Mouse (Mus musculus): ENCODE results near the gene Coro7.

Gene Coro7

DNA sequence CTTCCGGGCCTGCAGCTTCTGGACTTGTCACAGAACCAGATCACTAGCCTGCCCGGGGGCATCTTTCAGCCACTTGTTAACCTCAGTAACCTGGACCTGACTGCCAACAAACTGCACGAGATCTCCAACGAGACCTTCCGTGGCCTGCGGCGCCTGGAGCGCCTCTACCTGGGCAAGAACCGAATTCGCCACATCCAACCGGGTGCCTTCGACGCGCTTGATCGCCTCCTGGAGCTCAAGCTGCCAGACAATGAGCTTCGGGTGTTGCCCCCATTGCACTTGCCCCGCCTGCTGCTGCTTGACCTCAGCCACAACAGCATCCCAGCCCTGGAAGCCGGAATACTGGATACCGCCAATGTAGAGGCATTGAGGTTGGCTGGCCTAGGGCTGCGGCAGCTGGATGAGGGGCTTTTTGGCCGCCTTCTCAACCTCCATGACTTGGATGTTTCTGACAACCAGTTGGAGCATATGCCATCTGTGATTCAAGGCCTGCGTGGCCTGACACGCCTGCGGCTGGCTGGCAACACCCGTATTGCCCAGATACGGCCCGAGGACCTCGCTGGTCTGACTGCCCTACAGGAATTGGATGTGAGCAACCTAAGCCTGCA, 31.1 kb downstream of the Coro7 start:
- no peak for DNase-seq (ENCODE audit: low read depth)

DNA sequence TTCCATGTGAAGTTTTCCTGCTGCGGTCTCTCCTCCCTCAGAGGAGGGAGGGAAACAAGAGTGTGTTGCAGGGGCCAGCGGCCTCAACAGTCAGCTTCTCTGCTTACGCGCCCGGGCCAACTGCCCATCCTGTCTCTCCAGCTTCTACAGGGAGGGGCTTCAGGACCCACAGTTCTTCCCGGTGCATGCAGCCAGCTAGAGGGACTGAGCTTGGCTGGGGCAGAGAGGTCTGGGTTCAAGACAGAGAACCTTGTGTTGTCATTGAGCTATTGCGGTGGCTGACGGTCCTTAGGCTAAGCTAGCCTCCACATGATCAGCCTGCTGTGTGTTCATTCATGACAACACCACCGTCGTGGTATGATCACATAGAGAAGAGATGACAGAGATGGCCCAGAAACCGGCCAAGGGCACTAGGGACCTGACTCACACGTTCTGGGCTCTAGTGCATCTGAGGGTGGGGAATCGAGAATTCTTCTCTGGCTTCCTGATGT, 31.9 kb downstream of the Coro7 start:
- no peak for DNase-seq (ENCODE audit: low read depth)

DNA sequence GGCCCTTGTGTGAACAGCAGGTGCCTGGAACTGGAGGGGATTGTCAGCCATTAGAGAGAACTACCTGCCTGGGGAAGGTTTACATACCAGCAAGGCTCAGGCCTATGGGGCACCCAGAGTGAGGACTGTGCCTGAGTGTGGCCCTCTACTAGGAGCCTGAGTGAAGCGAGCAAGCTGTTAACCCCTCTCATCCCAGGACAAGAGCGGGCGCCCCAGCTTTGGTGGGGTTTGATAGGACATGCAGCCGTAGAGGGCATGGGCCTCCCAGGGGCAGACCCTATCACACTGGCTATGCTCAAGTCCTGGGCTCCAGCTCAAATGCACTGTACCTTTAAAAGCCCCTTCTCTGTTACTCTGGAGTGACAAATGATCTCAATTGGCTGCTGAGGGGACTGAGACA, 32.7 kb downstream of the Coro7 start:
- DNase-seq (ENCODE audit: low read depth): no peak

DNA sequence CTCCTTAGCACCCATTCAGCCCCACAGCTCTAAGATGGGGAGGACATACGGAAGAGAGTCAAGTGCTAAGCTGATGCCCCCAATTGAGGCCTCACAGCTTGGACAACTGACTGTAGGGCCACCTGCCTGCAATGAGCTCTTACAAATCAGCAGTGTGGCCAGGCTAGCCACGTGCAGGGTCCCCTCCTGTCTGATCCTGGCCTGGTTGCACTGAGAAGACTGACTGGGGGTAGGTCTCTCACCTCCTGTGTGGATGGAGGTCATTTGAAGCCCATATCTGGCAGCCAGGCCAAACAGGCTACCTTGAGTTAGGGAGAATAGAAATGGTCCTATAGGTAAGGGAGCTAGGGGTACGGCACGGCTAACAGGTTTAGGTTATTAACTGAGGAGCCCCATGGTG, 33.7 kb downstream of the Coro7 start:
- no peak for DNase-seq (ENCODE audit: low read depth)

DNA sequence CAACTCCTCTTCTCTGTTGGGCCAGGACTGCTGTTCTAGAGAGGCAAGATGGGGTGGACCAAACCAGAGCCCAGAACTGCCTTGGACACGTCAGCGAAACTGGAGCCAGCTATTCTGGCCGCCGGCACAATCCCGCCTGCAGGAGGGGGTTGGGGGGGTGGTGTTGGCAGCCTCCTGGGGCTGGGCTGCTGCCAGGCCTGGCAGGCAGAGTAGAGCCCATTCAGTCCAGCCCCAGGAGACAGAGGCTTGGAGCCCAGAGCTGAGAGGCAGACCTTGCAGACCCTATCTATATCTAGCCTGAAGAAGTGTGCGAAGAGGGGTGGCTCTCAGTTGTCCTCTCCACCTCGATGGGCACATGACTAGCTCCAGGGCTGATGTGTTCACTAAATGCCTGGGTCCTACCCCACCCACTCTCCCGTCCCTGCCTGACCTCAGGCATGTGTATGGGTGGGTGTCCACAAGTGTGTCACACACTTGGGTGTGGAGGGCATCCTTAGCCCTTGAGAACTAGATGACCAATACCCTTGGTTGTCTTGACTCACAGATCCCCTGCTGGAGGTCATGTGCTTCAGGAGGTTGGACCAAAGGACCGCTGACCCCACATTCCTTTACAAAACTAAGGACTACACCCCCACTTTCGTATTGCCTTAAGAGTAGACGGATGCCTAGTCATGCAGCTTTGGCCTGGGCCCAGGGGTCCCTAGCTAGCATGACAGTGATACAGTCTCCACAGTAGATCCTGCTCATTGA, 35.7 kb downstream of the Coro7 start:
- DNase-seq (ENCODE audit: low read depth): no peak

DNA sequence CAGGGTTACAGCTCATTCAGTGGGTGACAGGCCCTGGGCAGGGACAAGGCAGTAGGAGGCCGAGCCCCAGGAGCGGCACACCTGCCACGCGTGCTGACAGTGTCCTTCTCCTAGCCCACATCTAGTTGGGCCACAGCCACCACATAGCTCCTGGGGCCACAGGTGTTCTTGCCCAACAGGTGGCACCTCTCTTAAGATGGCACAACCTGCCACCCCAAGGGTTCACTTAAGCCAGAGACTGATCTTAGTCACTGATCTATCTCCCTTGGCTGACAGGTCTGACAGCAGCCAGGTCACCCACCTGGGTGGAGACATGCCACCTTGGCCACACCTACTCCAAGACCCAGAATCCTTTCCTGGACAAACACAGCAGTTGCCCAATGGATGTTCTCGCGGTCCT, 36.6 kb downstream of the Coro7 start:
- no peak for DNase-seq (ENCODE audit: low read depth)

DNA sequence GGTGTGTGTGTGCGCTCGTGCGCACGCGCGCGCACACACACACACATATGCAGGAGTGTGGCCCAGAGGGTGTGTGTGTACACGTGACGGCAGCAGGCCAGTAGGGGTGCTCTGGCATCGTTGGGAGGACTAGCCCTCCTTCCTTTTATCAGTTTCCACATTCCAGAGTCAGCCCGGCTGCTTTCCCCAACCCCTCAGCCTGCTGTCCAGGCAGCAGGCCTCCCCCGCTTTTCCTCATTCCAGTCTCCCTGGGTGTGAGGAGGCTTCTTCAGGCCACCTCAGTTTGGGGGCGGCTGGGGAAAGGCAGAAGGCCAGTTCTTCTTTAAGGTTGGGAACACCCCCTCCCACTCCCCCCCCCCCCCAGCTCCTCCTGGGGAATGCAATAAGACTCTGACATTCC, 37.4 kb downstream of the Coro7 start:
- DNase-seq (ENCODE audit: low read depth): no peak

DNA sequence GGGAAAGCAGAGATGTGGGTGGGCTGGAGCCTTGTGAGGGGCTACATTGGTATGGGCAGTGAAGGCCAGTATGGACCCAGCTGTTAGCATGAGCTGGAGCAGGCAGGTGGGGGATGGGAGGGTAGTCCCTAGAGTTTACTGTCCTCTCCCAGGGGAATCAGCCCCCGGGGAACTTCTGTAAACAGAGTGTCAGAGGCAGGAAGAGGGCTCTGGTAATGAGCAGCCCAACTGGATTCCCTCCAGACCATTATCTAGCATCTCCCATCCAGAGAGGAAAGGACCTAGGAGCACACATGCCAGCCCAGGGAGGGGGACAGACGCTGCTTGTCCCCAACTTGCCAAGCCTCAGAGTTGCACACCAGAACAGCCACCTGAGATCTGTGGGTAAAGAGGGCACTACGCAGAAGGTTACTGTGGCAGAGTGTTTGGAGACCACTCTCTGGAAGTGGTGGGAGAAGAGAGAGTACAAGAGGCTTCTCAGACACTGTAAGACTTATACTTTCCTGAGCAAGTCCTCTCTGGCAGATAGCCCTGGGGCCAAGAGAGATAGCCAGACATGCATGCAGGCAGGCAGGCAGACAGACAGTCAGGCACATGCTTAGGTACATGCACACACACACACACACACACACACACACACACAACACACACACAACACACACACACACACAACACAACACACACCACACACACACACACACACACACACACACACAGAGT, 38.3 kb downstream of the Coro7 start:
- DNase-seq (ENCODE audit: low read depth): no peak

DNA sequence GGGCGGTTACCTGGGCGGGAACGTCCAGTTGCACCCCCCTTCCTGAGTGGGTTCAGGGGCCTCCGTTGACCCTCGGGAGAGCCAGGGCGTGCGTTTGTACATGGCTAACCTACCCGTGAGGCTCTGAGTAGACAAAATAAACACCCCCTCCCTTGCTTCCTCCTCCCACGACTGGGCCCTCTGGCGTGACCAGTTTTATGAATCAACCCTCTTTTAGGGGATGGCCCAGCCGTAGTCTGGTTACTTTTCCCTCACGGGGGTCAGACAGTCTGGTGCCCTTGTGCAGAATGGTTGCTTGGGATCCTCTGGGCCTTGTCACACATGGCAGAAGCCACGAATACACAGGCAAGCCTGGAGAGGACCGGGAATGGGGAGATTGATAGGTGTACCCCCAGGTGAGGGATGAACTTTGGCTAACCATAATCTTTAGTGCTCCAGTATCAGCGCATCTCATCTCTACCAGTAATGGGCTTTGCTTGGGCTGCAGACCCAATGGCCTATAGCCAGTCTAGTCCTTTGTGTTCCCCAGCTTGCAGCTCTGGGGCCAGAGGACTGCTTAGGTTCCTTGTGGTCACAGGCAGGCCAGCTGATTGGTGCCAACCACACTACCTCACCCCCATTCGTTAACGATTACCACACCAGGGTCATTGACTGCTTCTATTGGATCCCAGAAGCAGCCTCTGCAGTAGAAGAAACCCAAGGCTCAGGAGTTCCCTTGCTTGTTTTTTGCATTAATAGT, 39.1 kb downstream of the Coro7 start:
- peak; percentile 9 for DNase-seq (ENCODE audit: low read depth)

DNA sequence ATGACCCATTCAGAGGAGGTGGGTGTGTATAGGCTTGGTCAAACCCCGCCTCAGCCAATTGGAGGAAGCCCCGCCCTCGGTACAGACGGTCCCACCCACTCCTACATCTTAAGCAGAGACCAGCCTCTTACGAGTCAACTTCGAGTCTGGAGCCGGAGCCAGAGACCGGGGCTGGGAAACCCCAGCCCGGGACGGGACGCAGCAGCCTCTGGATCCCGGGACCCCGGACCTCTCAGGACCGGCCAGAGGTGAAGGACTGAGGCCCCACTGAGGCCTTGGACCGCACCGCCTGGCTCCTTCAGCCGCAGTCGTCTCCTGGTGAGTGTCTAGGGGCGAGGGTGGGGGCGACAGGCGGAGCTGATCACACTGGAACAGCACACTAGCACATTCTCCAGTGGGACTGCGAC, 39.7 kb downstream of the Coro7 start, which contains the start of the genes Vasn and Dnaja3:
Vasn (plus strand) TSS at position 111 of the 407 bp plus-strand sequence.
Dnaja3 (plus strand) TSS at position 159 of the 407 bp plus-strand sequence.
- peak; percentile 51 for DNase-seq (ENCODE audit: low read depth)

DNA sequence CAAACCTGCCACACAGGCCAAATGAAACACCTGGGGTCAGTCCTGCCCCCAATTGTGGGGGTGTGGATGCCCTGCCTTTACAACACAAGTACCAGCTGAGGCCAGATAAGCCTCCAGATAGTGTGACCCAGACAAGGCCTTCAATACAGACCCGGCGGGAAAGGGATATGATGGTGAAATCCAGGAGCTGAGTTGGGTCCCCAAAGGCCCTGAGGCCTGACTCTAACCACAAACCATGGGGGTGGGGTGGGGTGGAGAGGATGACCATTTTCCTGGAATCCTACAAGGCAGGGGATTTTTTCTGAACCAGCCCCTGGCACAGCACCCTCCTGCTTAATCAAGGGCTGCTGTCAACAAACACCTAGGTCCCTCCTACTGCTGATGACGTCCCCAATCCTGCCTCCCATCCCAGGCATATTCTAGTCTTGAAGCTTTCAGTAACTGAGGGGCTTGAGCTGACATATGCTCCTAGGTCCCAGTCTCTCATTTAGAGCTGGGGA, 40.6 kb downstream of the Coro7 start:
- DNase-seq (ENCODE audit: low read depth): no peak

DNA sequence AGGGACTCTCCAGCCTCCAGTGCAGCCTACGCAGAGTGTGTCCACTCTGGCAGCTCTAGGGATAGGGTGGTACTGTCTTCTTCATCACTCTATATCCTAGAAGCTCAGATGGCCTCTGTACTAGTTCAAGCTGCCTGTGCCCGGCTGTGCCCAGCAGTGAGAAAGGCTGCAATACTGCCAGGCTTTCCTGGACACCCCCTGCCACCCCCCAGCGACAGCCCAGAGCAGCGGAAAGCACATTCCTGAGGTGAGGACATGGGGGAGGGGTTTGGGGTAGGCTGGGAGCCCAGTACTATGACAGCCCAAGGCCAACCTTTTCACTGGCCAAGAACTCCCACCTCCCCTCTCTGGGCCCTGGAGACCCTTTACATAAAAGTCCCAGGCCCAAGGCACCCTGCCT, 43.8 kb downstream of the Coro7 start:
- DNase-seq (ENCODE audit: low read depth): no peak

DNA sequence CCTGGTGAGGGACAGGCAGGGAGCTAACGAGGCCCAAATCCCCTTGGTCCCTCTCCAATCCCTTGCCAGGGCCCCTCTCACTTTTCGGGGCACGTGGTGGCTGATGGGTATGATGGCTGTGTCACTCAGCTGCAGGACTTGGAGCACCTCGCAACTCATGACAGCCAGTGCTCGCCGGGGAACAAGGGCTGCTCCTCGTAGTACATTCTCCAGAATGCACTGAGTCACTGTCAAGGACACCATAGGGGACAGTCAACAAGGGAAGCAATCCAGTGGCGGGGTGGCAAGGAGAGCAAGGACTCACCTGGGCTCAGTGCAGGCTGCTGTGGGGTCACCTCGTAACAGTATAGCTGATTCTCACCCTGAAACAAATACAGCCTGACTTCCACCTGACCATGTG, 44.9 kb downstream of the Coro7 start:
- DNase-seq (ENCODE audit: low read depth): no peak

DNA sequence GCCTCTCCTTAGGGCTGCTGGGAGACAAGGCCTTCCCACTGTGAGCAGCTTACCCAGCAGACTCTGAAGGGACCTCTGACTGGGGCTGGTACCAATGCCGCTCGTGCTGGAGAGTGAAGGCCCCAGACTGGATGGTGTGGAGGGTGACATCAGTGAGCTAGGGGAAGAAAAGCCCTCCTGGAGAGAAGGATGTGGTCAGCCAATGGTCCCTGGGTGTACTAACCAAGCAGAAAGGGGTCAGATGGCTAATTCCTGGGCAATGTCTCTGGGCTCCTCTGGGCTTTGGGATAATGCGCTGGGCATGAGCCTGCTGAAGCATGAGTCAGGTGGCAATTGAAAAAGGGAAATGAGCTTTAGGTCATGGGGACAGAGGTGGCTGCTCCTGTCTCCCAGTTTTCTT, 45.9 kb downstream of the Coro7 start:
- no peak for DNase-seq (ENCODE audit: low read depth)

DNA sequence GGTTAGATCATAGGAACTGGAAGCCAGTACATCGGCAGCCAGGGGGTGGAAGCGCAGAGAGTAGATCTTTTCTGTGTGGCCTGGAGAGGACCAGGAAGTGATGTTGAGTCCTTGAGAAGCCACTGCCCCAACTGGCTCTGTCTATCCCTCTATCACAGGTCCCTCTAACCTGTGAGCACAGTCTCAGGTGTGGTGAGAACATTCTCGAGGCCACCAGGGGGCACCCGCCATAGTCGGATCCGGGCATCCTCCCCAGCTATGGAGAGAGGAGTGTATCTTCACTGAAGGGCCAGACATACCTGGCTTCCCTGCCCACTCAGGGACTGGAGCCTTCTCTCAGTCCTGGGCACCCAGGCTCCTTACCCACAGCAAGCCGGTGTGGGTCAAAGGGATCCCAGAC, 47.5 kb downstream of the Coro7 start:
- DNase-seq (ENCODE audit: low read depth): no peak

DNA sequence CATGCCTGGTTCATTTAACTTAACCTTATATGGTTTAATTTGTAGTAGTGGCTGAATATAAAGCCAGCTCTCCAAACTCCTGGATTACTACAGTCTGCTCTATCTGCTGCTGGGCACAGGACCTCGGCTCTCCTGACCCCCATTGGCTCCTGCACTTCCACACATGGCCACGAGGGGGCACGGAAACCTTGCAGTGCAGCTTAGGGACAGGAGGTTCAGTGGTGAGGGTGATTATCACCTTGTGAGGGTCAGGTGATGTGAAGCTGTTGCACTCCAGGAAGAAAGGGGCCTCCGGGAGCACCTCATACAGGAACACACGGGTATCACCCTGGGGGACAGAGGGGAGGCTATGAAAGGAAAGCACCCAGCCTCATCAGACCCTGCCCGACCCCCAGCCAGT, 49.6 kb downstream of the Coro7 start:
- DNase-seq (ENCODE audit: low read depth): peak; percentile 60

DNA sequence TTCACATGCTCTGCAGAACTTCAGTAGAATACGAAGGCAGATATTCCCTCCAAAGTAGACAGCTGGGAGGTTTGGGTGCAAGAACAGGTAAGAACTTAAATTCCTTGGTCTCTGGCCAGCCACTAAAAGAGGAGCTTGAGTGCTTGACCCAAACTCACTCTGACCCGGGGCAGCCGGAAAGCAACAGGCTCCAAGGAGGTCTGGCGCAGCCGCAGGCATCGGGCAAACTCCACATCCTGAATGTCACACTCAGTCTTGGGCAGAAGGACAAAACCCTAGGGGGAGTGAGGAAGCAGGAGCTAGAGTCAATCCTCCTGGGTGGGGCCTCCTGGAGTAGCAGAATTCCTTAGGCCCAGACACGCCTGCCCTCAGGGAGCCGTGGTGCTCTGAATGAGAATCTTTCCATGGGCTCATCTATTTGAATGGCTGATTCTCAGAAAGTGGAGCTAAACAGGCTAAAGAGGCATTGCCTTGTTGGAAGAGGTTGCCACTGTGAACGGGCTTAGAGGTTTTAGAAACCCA, 50.6 kb downstream of the Coro7 start:
- DNase-seq (ENCODE audit: low read depth): no peak

DNA sequence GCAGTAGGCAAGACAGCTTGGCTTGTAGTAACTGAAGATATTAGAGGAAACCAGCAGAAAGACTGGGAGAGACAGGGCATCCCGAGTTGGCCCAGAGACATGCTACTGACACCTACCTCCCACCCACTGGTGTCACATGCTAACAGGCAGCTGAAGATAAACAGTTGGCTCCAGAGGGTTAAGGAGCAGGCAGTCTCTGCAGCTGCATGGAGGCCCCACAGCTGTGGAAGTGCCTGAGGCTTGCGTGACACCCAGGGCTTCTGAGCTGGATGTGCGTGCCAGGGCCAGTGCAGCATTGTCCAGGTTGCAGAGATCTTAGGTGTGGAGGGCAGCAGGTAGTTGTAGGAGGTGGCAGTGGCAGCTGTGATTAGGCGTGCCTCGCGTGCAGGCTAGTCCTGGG, 52.5 kb downstream of the Coro7 start:
- no peak for DNase-seq (ENCODE audit: low read depth)

DNA sequence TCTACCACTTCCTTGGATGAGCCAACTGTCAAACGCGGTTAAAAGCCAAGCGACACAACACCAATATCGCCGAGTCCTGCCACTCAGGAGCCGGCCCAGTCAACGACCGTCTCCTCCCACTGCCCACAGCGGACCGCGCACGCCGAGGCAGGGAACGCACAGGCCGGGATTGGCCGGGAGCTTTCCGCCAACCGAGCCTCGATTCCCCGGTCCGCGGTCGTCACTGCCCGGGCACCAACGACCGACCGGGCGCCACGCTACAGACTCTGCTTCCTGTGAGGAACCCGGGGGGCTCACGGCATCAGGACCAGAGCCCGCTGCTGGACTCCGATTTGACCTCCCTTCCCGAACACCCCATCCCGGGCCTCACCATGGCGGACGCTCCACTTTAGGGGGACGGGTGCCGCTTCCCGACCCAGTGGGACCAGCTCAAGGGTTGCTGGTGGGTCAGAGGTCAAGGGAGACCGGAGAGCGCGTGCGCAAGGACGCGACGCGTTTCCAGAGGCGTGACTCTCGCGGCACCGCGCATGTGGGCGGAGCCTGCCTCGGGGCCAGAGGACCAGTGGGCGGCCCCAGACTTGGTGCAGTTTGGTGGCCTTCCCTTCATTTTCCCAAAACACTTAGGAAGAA, 55.0 kb downstream of the Coro7 start, which contains the start of gene Pam16:
Pam16 (minus strand) TSS at position 508 of the 630 bp plus-strand sequence.
- DNase-seq (ENCODE audit: low read depth): peak; percentile 89

DNA sequence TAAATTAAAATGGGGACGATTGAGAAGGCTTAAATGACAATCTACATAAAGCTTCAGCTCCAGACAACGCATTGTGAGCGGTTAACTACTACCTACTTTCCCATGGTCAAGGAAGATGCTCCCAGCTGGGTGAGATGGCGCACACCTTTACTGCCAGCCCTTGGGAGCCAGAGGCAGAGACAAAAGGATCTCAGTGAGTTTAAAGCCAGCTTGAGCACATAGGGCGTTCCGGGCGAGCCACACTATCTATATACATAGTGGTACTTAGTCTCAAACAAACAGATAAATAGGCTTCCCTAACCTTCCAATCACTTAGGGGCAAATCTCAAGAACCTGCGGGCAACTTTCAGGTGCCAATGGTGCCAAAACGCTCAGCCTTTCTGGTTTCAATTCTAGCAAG, 55.5 kb downstream of the Coro7 start:
- no peak for DNase-seq (ENCODE audit: low read depth)

DNA sequence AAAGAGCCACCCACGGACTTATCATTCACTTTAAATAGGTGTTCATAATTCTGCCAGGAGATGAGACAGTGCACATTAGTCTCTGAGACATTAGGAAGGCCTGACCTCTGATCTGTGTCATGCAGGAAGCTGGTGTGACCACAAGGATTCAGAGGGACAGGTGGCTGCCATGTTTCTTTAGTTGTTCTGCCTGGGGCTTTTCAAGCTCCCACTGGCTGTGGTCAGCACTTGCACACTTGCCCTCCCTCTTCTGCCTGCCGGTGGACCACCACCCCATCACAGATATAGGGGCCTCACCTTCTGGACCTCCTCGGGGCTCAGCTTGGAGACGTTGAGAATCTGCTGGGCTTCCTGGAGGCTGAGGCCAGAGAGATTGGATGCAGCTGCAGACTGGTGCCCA, 62.7 kb downstream of the Coro7 start:
- DNase-seq (ENCODE audit: low read depth): peak; percentile 45

Measured in 416B (cell line).